Mouse (Mus musculus): ENCODE results near the gene Atg4d. TPM values are rescaled to one million over a fixed set of nuclear protein-coding genes. Genes with fewer than 3 reads are reported as not detected.

Gene Atg4d
- polyA plus RNA-seq, 1 experiment from 2014 or later = 34.9 TPM

DNA sequence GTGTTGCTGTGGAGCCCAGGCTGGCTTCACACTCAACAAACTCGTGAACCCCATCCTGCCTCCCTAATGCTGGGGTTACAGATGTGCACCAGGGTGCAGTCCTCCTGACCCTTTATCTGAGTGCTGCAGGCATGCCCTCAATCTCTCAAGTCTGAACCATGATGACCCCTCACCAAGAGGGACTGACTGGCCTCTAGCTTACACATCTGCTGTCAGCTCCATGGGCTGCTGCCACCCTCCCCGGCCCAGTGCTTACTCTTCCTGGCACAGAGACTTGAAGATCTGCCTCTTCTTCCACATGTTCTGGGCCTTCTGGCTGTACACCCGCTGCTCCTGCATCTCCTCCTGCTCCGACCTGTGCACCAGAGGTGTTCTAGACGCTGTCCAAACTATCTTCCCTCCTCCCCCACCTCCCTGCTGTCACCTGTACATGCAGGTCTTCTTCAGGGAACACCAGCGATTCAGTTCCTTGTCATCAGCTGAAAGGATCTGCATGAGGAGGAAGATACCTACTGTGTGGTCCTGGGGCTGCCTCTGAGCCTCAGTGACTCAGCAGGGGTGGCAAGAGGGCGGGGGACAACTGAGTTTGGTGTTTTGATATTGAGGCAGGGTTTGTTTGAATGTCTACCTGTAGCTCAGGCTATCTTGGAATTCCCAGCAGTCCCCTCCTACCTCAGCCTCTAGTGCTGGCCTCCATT lies 10.1 kb downstream of the Atg4d start:
- Histone ChIP-seq H3K9ac (replicated peaks) (no peak overlapping the region), H3K9me3 (no peaks in the 10 kb centered on the region), H3K27ac (no peak overlapping the region), H3K4me3 (replicated peaks) (no peak overlapping the region), H3K4me1 (replicated peaks) (no peaks in the 10 kb centered on the region), H3K36me3 (peaks cover 99% of the 10 kb centered on the region), H3K4me2 (no peak overlapping the region), H3K27me3 (no peaks in the 10 kb centered on the region)
- WGBS = 82% methylated on average over 7 of the region's 7 CpGs
- ATAC-seq (ENCODE audit: insufficient number of reproducible peaks, insufficient read depth, low FRiP score, low TSS enrichment, low read depth) = no peak

DNA sequence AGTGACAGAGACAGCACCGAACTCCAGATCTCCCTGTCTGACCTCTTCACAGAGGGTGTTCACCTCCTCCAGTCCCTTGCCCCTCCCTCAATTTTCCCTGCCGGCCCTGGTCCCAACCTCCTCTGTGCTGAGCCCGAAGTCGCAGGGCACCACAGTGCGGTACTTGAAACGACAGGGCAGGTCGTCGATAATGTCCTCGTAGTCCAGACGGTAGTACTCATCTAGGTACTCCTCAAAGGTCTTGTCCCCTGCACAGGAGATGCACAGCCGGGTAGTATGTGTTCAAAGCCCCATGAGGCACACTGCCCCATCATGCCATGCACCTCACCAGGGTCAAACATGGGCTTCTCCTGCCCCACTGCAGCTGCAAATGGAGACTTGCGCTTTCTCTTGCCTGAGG lies 10.6 kb downstream of the Atg4d start:
- Histone ChIP-seq H3K36me3 (peaks cover 98% of the 10 kb centered on the region), H3K9ac (replicated peaks) (no peak overlapping the region), H3K4me1 (replicated peaks) (no peaks in the 10 kb centered on the region), H3K4me2 (no peak overlapping the region), H3K4me3 (replicated peaks) (no peak overlapping the region), H3K27me3 (no peaks in the 10 kb centered on the region), H3K9me3 (no peaks in the 10 kb centered on the region), H3K27ac (no peak overlapping the region)
- no peak for ATAC-seq (ENCODE audit: insufficient number of reproducible peaks, insufficient read depth, low FRiP score, low TSS enrichment, low read depth)
- 91% methylated on average over 12 of the region's 12 CpGs for WGBS

DNA sequence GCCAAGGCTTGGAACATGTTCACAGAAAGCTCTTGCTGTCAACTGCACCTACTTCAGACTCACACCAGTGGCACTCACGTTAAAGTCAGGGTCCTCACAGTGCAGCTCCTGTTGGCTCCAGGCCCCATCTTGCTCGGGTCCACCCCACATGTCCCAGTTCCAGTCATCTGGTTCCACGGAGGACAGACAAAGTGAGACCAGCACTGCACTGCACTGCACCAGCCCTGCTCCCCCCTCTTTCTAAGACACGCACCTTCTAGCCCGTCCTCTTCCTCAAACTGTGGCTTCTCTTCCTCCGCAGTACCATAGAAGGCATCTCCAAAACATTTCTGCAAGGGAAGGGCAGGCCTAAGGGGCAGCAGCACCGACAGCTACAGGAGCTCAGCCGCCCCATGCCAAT lies 11.2 kb downstream of the Atg4d start:
- H3K4me3 ChIP-seq (replicated peaks) = no peak overlapping the region
- H3K36me3 ChIP-seq = peaks cover 98% of the 10 kb centered on the region
- no peak for ATAC-seq (ENCODE audit: insufficient number of reproducible peaks, insufficient read depth, low FRiP score, low TSS enrichment, low read depth)
- H3K4me2 ChIP-seq = no peak overlapping the region
- H3K27ac ChIP-seq = no peak overlapping the region
- WGBS = 91% methylated on average over 8 of the region's 8 CpGs
- no peaks in the 10 kb centered on the region for H3K27me3 ChIP-seq
- H3K9me3 ChIP-seq = no peaks in the 10 kb centered on the region
- no peaks in the 10 kb centered on the region for H3K4me1 ChIP-seq (replicated peaks)
- H3K9ac ChIP-seq (replicated peaks) = no peak overlapping the region

DNA sequence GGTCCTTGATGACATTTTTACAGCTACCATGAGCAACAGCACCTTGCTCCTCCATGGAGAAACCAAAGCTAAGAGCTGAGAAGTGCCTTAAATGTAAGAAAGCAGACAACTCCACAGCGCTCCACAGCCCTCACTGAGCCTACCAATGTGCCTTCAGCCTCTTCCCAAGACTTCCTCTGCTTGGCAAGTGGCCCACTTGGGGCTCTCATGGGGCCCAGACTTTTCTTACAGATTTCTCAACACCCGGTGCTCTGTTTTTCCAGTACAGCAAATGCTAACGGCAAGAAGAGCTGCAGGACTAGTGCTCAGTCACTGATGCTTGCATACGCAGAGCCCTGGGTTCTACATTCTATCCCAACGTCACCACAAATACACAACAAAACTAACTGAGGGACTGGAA lies 12.7 kb downstream of the Atg4d start:
- no peak overlapping the region for H3K27ac ChIP-seq
- H3K4me3 ChIP-seq (replicated peaks) = no peak overlapping the region

DNA sequence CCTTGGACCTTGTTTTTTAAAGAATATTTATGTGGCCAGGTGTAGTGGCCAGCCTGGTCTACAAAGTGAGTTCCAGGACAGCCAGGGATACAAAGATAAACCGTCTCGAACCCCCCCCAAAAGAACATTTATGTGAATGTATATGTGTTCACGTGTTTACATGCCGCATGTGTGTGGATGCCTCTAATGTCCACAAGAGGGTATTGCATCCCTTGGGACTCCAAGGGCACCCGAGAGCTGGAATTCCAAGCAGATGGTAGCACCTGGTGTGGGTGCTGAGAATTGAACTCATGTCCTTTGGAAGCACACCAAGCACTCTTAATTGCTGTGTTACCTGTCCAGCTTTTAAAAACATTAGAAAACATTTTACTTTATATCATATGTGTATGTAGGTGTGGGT lies 18.5 kb downstream of the Atg4d start:
- Histone ChIP-seq H3K27me3 (no peaks in the 10 kb centered on the region), H3K4me2 (no peak overlapping the region), H3K4me3 (replicated peaks) (no peak overlapping the region), H3K36me3 (peaks cover 64% of the 10 kb centered on the region), H3K4me1 (replicated peaks) (peaks cover 15% of the 10 kb centered on the region), H3K9me3 (no peaks in the 10 kb centered on the region), H3K9ac (replicated peaks) (no peak overlapping the region), H3K27ac (no peak overlapping the region)
- 92% methylated on average over 5 of the region's 5 CpGs for WGBS
- no peak for ATAC-seq (ENCODE audit: insufficient number of reproducible peaks, insufficient read depth, low FRiP score, low TSS enrichment, low read depth)

More for the DNA sequence above, 12.7 kb downstream of the Atg4d start:
- no peaks in the 10 kb centered on the region for H3K4me1 ChIP-seq (replicated peaks)
- no peak overlapping the region for H3K9ac ChIP-seq (replicated peaks)
- H3K36me3 ChIP-seq = peaks cover 98% of the 10 kb centered on the region
- no peak for ATAC-seq (ENCODE audit: insufficient number of reproducible peaks, insufficient read depth, low FRiP score, low TSS enrichment, low read depth)
- H3K9me3 ChIP-seq = no peaks in the 10 kb centered on the region
- no peak overlapping the region for H3K4me2 ChIP-seq
- H3K27me3 ChIP-seq = no peaks in the 10 kb centered on the region
- whole genome bisulfite sequencing = 94% methylated on average over 5 of the region's 5 CpGs

DNA sequence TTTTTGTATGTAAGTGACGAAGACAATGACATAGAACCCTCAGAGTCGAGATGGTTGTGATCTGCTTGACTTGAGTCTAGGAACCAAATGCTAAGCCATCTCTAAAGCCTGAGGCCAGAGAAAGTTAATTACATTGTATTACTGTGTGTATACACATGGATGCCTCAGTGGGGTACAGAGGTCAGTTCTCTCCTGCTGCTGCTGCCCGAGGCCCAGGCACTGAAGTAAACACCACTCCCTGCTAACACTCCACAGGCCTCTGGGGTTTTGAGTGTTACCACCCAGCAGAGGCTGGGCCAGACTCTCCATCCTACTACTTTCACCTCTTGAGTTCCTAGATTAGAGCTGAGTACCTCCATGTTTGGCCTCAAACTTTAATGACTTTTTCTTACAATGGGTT lies 18.9 kb downstream of the Atg4d start:
- no peak overlapping the region for H3K9ac ChIP-seq (replicated peaks)
- H3K27me3 ChIP-seq = no peaks in the 10 kb centered on the region
- no peaks in the 10 kb centered on the region for H3K9me3 ChIP-seq
- no peak overlapping the region for H3K27ac ChIP-seq
- H3K4me2 ChIP-seq = no peak overlapping the region
- WGBS = 87% methylated on average over 3 of the region's 3 CpGs
- peaks cover 59% of the 10 kb centered on the region for H3K36me3 ChIP-seq
- H3K4me3 ChIP-seq (replicated peaks) = no peak overlapping the region
- H3K4me1 ChIP-seq (replicated peaks) = peaks cover 15% of the 10 kb centered on the region
- ATAC-seq (ENCODE audit: insufficient number of reproducible peaks, insufficient read depth, low FRiP score, low TSS enrichment, low read depth) = no peak

DNA sequence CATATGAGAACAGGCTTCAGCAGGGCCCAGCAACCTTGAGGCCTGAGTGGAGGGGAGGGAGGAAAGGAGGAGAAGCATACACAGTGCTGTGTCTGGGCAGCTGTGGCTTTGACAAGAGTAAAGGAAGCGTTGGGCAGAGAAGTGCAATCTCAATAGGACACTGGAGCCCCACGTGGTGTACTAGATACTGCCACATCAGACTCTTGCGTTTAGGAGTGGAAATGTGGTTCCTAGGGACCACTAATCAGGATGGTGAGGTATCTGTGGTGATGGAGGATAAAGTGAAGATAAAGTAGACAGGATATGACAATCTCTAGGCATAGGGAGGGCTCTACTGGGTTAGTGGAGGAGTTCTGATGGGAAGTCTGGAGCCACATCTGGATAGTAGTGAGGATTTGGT lies 21.7 kb downstream of the Atg4d start:
- H3K9ac ChIP-seq (replicated peaks) = peak overlapping the region; percentile 76
- no peaks in the 10 kb centered on the region for H3K27me3 ChIP-seq
- peaks cover 26% of the 10 kb centered on the region for H3K4me1 ChIP-seq (replicated peaks)
- no peaks in the 10 kb centered on the region for H3K9me3 ChIP-seq
- H3K4me3 ChIP-seq (replicated peaks) = peak overlapping the region; percentile 82
- 61% methylated on average over 3 of the region's 3 CpGs for WGBS
- no peak for ATAC-seq (ENCODE audit: insufficient number of reproducible peaks, insufficient read depth, low FRiP score, low TSS enrichment, low read depth)
- peak overlapping the region; percentile 92 for H3K4me2 ChIP-seq
- H3K36me3 ChIP-seq = peaks cover 33% of the 10 kb centered on the region
- H3K27ac ChIP-seq = no peak overlapping the region

DNA sequence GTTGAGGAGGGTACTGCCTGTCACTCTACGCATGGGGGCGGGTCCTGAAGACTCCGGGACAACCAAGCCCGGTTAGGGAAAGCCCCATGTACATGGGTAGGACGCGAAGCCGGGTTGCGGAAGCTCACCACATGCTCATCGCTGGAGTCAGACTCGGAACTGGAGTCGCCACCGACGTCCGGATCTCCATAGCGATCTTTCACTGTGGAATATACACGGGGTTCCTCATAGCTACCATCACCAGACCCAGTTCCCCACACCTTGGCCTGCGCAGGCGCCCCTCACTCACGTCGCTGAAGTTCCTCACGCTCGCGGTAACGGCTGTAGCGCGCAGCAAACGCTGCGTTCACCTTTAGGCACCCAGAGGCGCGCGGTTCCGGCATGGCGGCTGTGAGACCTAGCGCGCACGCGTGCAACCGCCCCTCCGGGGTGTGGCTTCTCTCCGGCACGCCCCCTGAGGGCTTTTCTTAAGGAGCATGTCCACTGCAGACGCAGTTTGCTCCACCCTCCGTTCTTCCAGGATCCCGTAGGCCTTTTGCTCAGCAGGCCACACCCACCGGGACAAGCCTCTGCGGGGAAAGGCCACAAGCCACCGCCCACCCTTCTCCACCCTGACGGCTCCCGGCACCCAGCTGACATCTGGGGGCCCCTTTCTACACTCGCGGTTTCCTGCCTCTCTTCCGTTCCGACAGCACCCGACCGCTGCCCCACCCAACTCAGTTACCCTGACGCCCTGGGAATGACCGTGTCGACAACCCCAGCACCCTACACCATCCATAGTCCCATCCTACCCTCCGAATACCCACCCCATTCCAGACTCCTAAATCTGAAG lies 22.7 kb downstream of the Atg4d start, which contains the start of gene Kri1:
Gene Kri1, minus strand, starts transcription at position 399 of the 832 bp plus-strand sequence.
- H3K9me3 ChIP-seq = no peaks in the 10 kb centered on the region
- peaks cover 23% of the 10 kb centered on the region for H3K36me3 ChIP-seq
- peaks cover 26% of the 10 kb centered on the region for H3K4me1 ChIP-seq (replicated peaks)
- H3K4me3 ChIP-seq (replicated peaks) = peak within 1 kb of the TSS; percentile 82
- H3K27ac ChIP-seq = peak within 1 kb of the TSS; percentile 78
- peak; percentile 57 for ATAC-seq (ENCODE audit: insufficient number of reproducible peaks, insufficient read depth, low FRiP score, low TSS enrichment, low read depth)
- no peaks in the 10 kb centered on the region for H3K27me3 ChIP-seq
- WGBS = under 1% methylated on average over 59 of the region's 59 CpGs
- peak within 1 kb of the TSS; percentile 92 for H3K4me2 ChIP-seq
- H3K9ac ChIP-seq (replicated peaks) = peak within 1 kb of the TSS; percentile 76

DNA sequence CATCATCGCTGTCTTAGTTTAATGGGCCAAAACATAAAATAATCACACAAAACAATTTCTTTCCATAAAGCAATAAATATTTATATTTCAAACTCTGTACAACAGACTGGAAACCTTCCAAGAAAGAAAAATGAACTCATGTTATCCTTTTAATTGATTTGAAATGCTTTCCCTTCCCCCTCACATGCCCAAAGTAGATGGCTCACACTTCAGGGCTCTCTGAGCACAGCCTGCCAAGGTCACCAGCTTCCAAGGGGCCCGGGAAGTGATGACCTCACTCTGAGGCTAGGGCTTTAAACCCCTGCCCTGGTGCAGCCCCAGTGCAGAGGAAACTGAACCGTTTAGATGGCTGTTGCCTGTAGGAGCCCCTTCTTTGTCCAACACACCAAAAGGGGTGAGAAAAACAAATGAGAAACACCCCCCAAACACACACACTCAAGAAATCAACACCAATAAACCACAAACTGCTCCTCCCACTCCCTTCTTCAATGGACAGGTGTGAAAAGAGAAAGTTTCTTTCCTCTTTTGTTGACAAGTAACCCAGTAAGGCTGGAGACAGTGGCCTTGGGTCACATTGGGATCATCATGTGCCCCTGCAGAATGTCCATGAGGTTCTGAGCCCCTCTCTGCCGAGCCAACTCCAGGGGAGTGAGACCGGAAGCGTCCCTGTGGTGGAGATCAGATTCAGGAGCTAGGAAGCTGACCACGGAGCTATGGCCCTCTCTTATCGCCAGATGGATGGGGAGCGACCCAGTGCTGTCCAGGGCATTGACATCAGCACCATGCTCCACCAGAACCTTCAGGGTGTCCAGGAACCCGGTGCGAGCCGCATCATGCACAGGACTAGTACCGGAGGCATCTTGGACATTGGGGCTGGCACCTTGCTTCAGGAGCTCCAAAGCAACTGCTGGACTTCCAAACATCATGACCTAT lies 23.6 kb downstream of the Atg4d start:
- 77% methylated on average over 13 of the region's 13 CpGs for WGBS
- Histone ChIP-seq H3K27ac (peak overlapping the region; percentile 78), H3K4me2 (peak overlapping the region; percentile 92), H3K9ac (replicated peaks) (no peak overlapping the region), H3K27me3 (no peaks in the 10 kb centered on the region), H3K4me3 (replicated peaks) (peak overlapping the region; percentile 82), H3K4me1 (replicated peaks) (peaks cover 26% of the 10 kb centered on the region), H3K36me3 (peaks cover 18% of the 10 kb centered on the region), H3K9me3 (no peaks in the 10 kb centered on the region)
- no peak for ATAC-seq (ENCODE audit: insufficient number of reproducible peaks, insufficient read depth, low FRiP score, low TSS enrichment, low read depth)

DNA sequence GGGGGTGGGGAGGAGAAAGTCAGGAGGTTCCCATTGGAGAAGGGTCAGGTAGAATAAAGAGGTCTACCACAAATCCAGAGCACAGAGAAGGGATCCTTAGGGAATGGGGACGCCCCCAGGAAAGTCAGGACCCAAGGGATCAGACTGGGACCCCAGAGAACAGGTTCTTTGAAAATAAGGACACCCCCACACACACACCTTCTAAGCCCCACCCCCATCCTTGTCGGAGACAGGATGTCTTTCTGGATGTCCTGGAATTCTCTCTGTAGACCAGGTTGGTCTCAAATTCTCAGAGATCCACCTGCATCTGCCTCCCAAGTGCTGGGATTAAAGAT lies 24.2 kb downstream of the Atg4d start:
- Histone ChIP-seq H3K4me1 (replicated peaks) (peaks cover 26% of the 10 kb centered on the region), H3K9me3 (no peaks in the 10 kb centered on the region), H3K9ac (replicated peaks) (no peak overlapping the region), H3K36me3 (peaks cover 12% of the 10 kb centered on the region), H3K4me3 (replicated peaks) (peak overlapping the region; percentile 11; the same call in 1 of the 2 replicates), H3K27ac (no peak overlapping the region), H3K27me3 (no peaks in the 10 kb centered on the region), H3K4me2 (peak overlapping the region; percentile 92)
- 83% methylated on average over 2 of the region's 2 CpGs for WGBS
- ATAC-seq (ENCODE audit: insufficient number of reproducible peaks, insufficient read depth, low FRiP score, low TSS enrichment, low read depth) = no peak

DNA sequence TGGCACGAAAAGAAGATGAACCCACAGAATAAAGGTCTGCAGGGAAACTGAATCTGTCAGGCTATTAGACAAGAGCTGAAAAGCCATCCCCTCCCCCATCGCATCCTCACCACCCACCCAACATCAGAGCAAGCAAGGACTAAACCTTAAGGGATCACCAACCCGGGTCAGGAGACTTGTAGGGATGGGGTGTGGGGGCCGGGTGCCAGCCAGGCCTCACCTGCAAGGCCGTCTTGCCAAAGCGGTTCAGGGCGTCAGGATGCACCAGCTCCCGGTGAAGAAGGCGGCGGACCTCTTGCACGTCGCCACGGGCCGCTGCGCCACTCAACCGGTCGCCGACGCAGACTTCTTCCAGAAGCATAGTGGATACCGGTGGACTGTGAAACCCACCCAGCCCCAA lies 25.5 kb downstream of the Atg4d start:
- peak overlapping the region; percentile 90 for H3K27ac ChIP-seq
- H3K4me2 ChIP-seq = peak overlapping the region; percentile 92
- H3K9me3 ChIP-seq = no peaks in the 10 kb centered on the region
- peak overlapping the region; percentile 73 for H3K4me3 ChIP-seq (replicated peaks)
- no peaks in the 10 kb centered on the region for H3K27me3 ChIP-seq
- ATAC-seq (ENCODE audit: insufficient number of reproducible peaks, insufficient read depth, low FRiP score, low TSS enrichment, low read depth) = no peak
- peaks cover 35% of the 10 kb centered on the region for H3K4me1 ChIP-seq (replicated peaks)
- WGBS = under 1% methylated on average over 20 of the region's 20 CpGs
- H3K9ac ChIP-seq (replicated peaks) = peak overlapping the region; percentile 71
- peaks cover under 1% of the 10 kb centered on the region; the same call in 1 of the 2 replicates for H3K36me3 ChIP-seq

Measured in limb, embryonic 12.5 days (tissue).